Comparison of ENCODE assay signal across 8 mouse cellular contexts in the genomic region with DNA sequence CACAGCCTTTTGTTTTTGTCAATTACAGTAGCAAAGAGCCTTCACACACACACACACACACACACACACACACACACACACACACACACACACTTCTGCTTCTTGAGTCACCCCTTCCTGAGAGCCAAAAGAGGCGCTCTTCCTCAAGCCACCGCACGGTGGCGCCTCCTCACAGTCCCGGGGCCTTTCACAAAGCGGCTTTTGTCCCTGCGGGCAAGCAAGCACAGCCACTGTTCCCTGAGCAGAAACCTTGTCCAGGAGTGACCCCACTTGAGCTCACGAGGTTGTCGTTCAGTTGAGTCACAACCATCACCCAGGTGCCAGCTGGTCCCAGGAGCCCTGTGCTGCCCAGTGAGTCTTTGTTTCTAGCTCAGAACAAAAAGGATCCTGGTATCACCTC. TPM values are rescaled to one million over a fixed set of nuclear protein-coding genes. Genes with fewer than 3 reads are reported as not detected.
DNase-seq lines count a peak whose midpoint lies in the region; ATAC-seq and TF ChIP-seq lines count a peak whose summit lies in the region.

No protein-coding gene starts in this region.

- H3K9me3 ChIP-seq in limb, embryonic 11.5 days (ENCODE audit: control insufficient read depth, low read length), result no peaks in the 10 kb centered on the region
- no peaks in the 10 kb centered on the region for H3K9me3 ChIP-seq in midbrain, embryonic 16.5 days (replicated peaks; ENCODE audit: control insufficient read depth, low read length, poor library complexity, severe bottlenecking)

- WGBS in kidney, adult 2 months, result 2% methylated on average over 9 of the region's 9 CpGs
- 1% methylated on average over 9 of the region's 9 CpGs for WGBS in limb, embryonic 11.5 days
- 0% methylated on average over 9 of the region's 9 CpGs for WGBS in midbrain, embryonic 16.5 days
- WGBS in spleen, adult 2 months, result 5% methylated on average over 9 of the region's 9 CpGs

- H3K4me1 ChIP-seq in kidney, adult 2 months (ENCODE audit: control insufficient read depth, insufficient read depth, low read length), result peaks cover 34% of the 10 kb centered on the region
- H3K4me1 ChIP-seq in limb, embryonic 11.5 days (ENCODE audit: control insufficient read depth, insufficient read depth, low read length), result peaks cover 6% of the 10 kb centered on the region; the same call in 1 of the 2 replicates
- no peaks in the 10 kb centered on the region for H3K4me1 ChIP-seq in midbrain, embryonic 16.5 days (ENCODE audit: control insufficient read depth, insufficient read depth, low read length)
- H3K4me1 ChIP-seq in spleen, adult 2 months (ENCODE audit: control insufficient read depth, insufficient read depth, insufficient read length), result no peaks in the 10 kb centered on the region

- H3K4me3 ChIP-seq in kidney, adult 2 months (ENCODE audit: insufficient read depth, low read depth, low read length), result no peak overlapping the region
- no peak overlapping the region for H3K4me3 ChIP-seq in limb, embryonic 11.5 days (ENCODE audit: low read depth, low read length)
- H3K4me3 ChIP-seq in midbrain, embryonic 16.5 days (ENCODE audit: low read depth, low read length), result no peak overlapping the region
- no peak overlapping the region for H3K4me3 ChIP-seq in spleen, adult 2 months (ENCODE audit: extremely low read depth, insufficient read depth, insufficient read length)

- peak overlapping the region; percentile 13; the same call in 1 of the 2 replicates for H3K4me2 ChIP-seq in limb, embryonic 11.5 days (ENCODE audit: low read depth, severe bottlenecking)
- H3K4me2 ChIP-seq in midbrain, embryonic 16.5 days (ENCODE audit: low read length), result no peak overlapping the region

- peak; percentile 67 for DNase-seq in CD4-positive, CD25-positive, alpha-beta regulatory T cell, adult 2 months (ENCODE audit: low read depth, low spot score)
- DNase-seq in embryo, embryonic 11.5 days (ENCODE audit: low read depth, low spot score), result peak; percentile 73
- peak; percentile 79 to 88 for DNase-seq in heart, adult 18-20 months
- peak; percentile 92 for DNase-seq in kidney, adult 2 months
- DNase-seq in limb, embryonic 11.5 days (ENCODE audit: low spot score), result peak; percentile 91
- peak in 1 of 2 experiments; percentile 48 for DNase-seq in spleen, adult 2 months (ENCODE audit: low read depth in 1 of 2, low spot score in 2 of 2)

- peak overlapping the region; percentile 85 for H3K27ac ChIP-seq in kidney, adult 2 months (ENCODE audit: insufficient read depth, low read depth, low read length)
- 0 out of 2 replicates have a peak overlapping the region, but pooled peaks have one; percentile 59 for H3K27ac ChIP-seq in limb, embryonic 11.5 days (replicated peaks; ENCODE audit: low read depth, low read length)
- H3K27ac ChIP-seq in midbrain, embryonic 16.5 days (ENCODE audit: low read length), result no peak overlapping the region
- no peak overlapping the region for H3K27ac ChIP-seq in spleen, adult 2 months (ENCODE audit: insufficient read depth, low read length)

- no peaks in the 10 kb centered on the region for H3K27me3 ChIP-seq in kidney, adult 2 months (replicated peaks; ENCODE audit: control insufficient read depth, insufficient read depth, low read length)
- H3K27me3 ChIP-seq in limb, embryonic 11.5 days (ENCODE audit: control insufficient read depth, insufficient read depth, low read length), result no peaks in the 10 kb centered on the region
- H3K27me3 ChIP-seq in midbrain, embryonic 16.5 days (ENCODE audit: control insufficient read depth, insufficient read depth, low read depth, low read length), result peaks cover 3% of the 10 kb centered on the region; the same call in 1 of the 2 replicates
- no peaks in the 10 kb centered on the region for H3K27me3 ChIP-seq in spleen, adult 2 months (ENCODE audit: control insufficient read depth, insufficient read depth, low read length)

- no peaks in the 10 kb centered on the region for H3K36me3 ChIP-seq in kidney, adult 2 months (ENCODE audit: control insufficient read depth, insufficient read depth, low read length)
- H3K36me3 ChIP-seq in limb, embryonic 11.5 days (ENCODE audit: control insufficient read depth, insufficient read depth, low read length), result no peaks in the 10 kb centered on the region
- no peaks in the 10 kb centered on the region for H3K36me3 ChIP-seq in midbrain, embryonic 16.5 days (ENCODE audit: control insufficient read depth, insufficient read depth, low read length)
- no peaks in the 10 kb centered on the region for H3K36me3 ChIP-seq in spleen, adult 2 months (ENCODE audit: control insufficient read depth, insufficient read depth, low read length)

- TF ChIP-seq CTCF in kidney, adult 2 months (conservative IDR thresholded peaks at IDR 0.05; ENCODE audit: insufficient read depth, insufficient read length, low read depth, low read length), result peak; percentile 82
- TF ChIP-seq CTCF in spleen, adult 2 months (IDR thresholded peaks at IDR 0.05; ENCODE audit: extremely low read depth, insufficient read depth, insufficient read length, insufficient replicate concordance), result peak; percentile 69

- no peak for ATAC-seq in CD4-positive, CD25-positive, alpha-beta regulatory T cell, adult 4 months
- ATAC-seq in limb, embryonic 11.5 days (ENCODE audit: insufficient number of reproducible peaks, low FRiP score, low TSS enrichment, low read depth), result peak; percentile 53
- ATAC-seq in midbrain, embryonic 16.5 days, result peak; percentile 29; the same call in 1 of the 2 replicates

- no peak overlapping the region for H3K9ac ChIP-seq in limb, embryonic 11.5 days (ENCODE audit: low read length)
- H3K9ac ChIP-seq in midbrain, embryonic 16.5 days (ENCODE audit: low read depth, low read length), result no peak overlapping the region

- TF ChIP-seq POLR2A in kidney, adult 2 months (IDR thresholded peaks at IDR 0.05; ENCODE audit: low read depth, low read length), result no peak
- no peak for TF ChIP-seq POLR2A in spleen, adult 2 months (IDR thresholded peaks at IDR 0.05; ENCODE audit: low read depth, low read length)

RNA-seq across cellular contexts. Expression of a gene that starts 21.3 kb away (rescaled TPM):
- polyA plus RNA-seq in CD4-positive, CD25-positive, alpha-beta regulatory T cell, adult 4 months (2017; shearing (Covaris generic)), result 10 to 100 TPM; 68.0 to 72.1 TPM
- total RNA-seq in heart, adult 18-20 months (2021), result 10 to 100 TPM; 38.7 to 50.0 TPM
- polyA plus RNA-seq in kidney, adult 2 months (2012; rRNA removed), result 4.2 and 4.6 TPM in 2 replicates
- 66.4 and 72.7 TPM in 2 replicates for polyA plus RNA-seq in limb, embryonic 11.5 days (2014; fragmentation: Nextera tagmentation; extraction: Ambion mirVana)
- 38.2 and 41.7 TPM in 2 replicates for polyA plus RNA-seq in midbrain, embryonic 16.5 days (2015; fragmentation: Nextera tagmentation; extraction: Ambion mirVana)
- 2.2 and 2.8 TPM in 2 replicates for polyA plus RNA-seq in spleen, adult 2 months (2012; rRNA removed)

RNA-seq across cellular contexts. Expression of a gene that starts 53.8 kb away (rescaled TPM):
- polyA plus RNA-seq in CD4-positive, CD25-positive, alpha-beta regulatory T cell, adult 4 months (2017; shearing (Covaris generic)), result not detected
- 1 to 10 TPM; 2.0 to 3.7 TPM for total RNA-seq in heart, adult 18-20 months (2021)
- 34.3 and 39.2 TPM in 2 replicates for polyA plus RNA-seq in kidney, adult 2 months (2012; rRNA removed)
- polyA plus RNA-seq in limb, embryonic 11.5 days (2014; fragmentation: Nextera tagmentation; extraction: Ambion mirVana), result 16.7 and 19.7 TPM in 2 replicates
- polyA plus RNA-seq in midbrain, embryonic 16.5 days (2015; fragmentation: Nextera tagmentation; extraction: Ambion mirVana), result 0.63 and 0.81 TPM in 2 replicates
- 0.65 and 0.93 TPM in 2 replicates for polyA plus RNA-seq in spleen, adult 2 months (2012; rRNA removed)

Comparison
In these comparisons a context has a peak if more than half of its experiments do, and no peak if none do; other contexts are left out.
1. H3K27ac ChIP-seq: peak in kidney, adult 2 months (single experiment) and limb, embryonic 11.5 days (single experiment); none in midbrain, embryonic 16.5 days (single experiment) and spleen, adult 2 months (single experiment).